Mouse (Mus musculus): ENCODE results near the gene Ube2q1.

Gene Ube2q1

GRCm38 (mm10) chr3:89821548-89822480 is 48.4 kb downstream of the Ube2q1 start:
- DNase-seq (ENCODE audit: low spot score), result no peak

GRCm38 (mm10) chr3:89823594-89823993 is 50.2 kb downstream of the Ube2q1 start:
- DNase-seq (ENCODE audit: low spot score), result no peak

GRCm38 (mm10) chr3:89826295-89826694 is 52.9 kb downstream of the Ube2q1 start:
- no peak for DNase-seq (ENCODE audit: low spot score)

GRCm38 (mm10) chr3:89830815-89831591 is 57.6 kb downstream of the Ube2q1 start, which contains the start of gene She:
TSS of gene She (plus strand) at chr3:89831370.
- no peak for DNase-seq (ENCODE audit: low spot score)
